Mouse (Mus musculus) limb, embryonic 11.5 days (tissue): ENCODE measurements around the gene Arhgef6. TPM values are rescaled to one million over a fixed set of nuclear protein-coding genes. Genes with fewer than 3 reads are reported as not detected.
A peak's percentile ranks its signal among the peaks of the same experiment; 100 is the strongest.

ENCODE experiments used
- ATAC-seq: fragments of 200-750 bp; cut with Nextera tagmentation; 2 replicates; pipeline ENCODE4 v1.8.0; 2017; ENCODE audit warnings: low read depth; ENCODE audit not compliant: insufficient number of reproducible peaks, low FRiP score, low TSS enrichment
- DNase-seq: peaks from one replicate; pipeline ENCODE4 v3.0.0-alpha.2; 2015; ENCODE audit warnings: low spot score
- H3K27ac ChIP-seq: fragments of 300-500 bp; sonication (generic); replicated peaks from 2 replicates; pipeline ENCODE4 v1.5.1; 2014; ENCODE audit warnings: low read depth, mild to moderate bottlenecking, low read length
- H3K27me3 ChIP-seq: fragments of 300-500 bp; sonication (generic); 2 replicates; pipeline ENCODE4 v1.6.1; 2014; ENCODE audit warnings: mild to moderate bottlenecking, low read length, mixed read lengths; ENCODE audit not compliant: control insufficient read depth, insufficient read depth
- H3K36me3 ChIP-seq: fragments of 300-500 bp; sonication (generic); 2 replicates; pipeline ENCODE4 v1.6.1; 2014; ENCODE audit warnings: mild to moderate bottlenecking, low read length, moderate library complexity, mixed read lengths; ENCODE audit not compliant: control insufficient read depth, insufficient read depth
- H3K4me1 ChIP-seq: fragments of 300-500 bp; sonication (generic); 2 replicates; pipeline ENCODE4 v1.6.1; 2014; ENCODE audit warnings: low read length, mixed read lengths; ENCODE audit not compliant: control insufficient read depth, insufficient read depth
- H3K4me2 ChIP-seq: fragments of 300-500 bp; sonication (generic); 2 replicates; pipeline ENCODE4 v1.6.1; 2014; ENCODE audit warnings: low read depth, mild to moderate bottlenecking, moderate library complexity; ENCODE audit not compliant: severe bottlenecking
- H3K4me3 ChIP-seq: fragments of 300-500 bp; sonication (generic); 2 replicates; pipeline ENCODE4 v1.5.1; 2014; ENCODE audit warnings: low read depth, low read length
- H3K9ac ChIP-seq: fragments of 300-500 bp; sonication (generic); 2 replicates; pipeline ENCODE4 v1.6.1; 2014; ENCODE audit warnings: mild to moderate bottlenecking, low read length
- H3K9me3 ChIP-seq: fragments of 300-500 bp; sonication (generic); 2 replicates; pipeline ENCODE4 v1.6.1; 2016; ENCODE audit warnings: low read length; ENCODE audit not compliant: control insufficient read depth
- WGBS: fragments of 180-500 bp; shearing (Covaris S2); extraction: QIAGEN DNeasy Blood & Tissue Kit; methylation state at CpG from one replicate; pipeline ENCODE4 v1.1.7; 2014; 5-methylcytosine and 5-hydroxymethylcytosine counted together
- polyA plus RNA-seq: library from polyadenylated mRNA; unstranded; fragments of >200 nt; fragmentation: Nextera tagmentation; extraction: Ambion mirVana; gene quantifications from 2 replicates; pipeline ENCODE4 v1.2.1, GENCODE M21; 2014

Gene Arhgef6
- polyA plus RNA-seq, 1 experiment from 2014 or later: 2.9 TPM

GRCm38 (mm10) chrX:57359316-57359715 is 20.8 kb upstream of the Arhgef6 start:
- Histone ChIP-seq H3K9ac (no peak overlapping the region), H3K4me2 (no peak overlapping the region), H3K27me3 (no peaks in the 10 kb centered on the region), H3K27ac (no peak overlapping the region), H3K4me1 (no peaks in the 10 kb centered on the region), H3K9me3 (no peaks in the 10 kb centered on the region), H3K4me3 (no peak overlapping the region), H3K36me3 (no peaks in the 10 kb centered on the region)
- DNase-seq (no peak), ATAC-seq (no peak)
- 71% methylated on average over 1 of the region's 1 CpGs for WGBS

GRCm38 (mm10) chrX:57339220-57339619 is 691 bp upstream of the Arhgef6 start:
- no peak for DNase-seq
- H3K4me3 ChIP-seq: no peak overlapping the region
- no peaks in the 10 kb centered on the region for H3K36me3 ChIP-seq

GRCm38 (mm10) chrX:57337582-57337981 is 947 bp downstream of the Arhgef6 start:
- H3K4me2 ChIP-seq: no peak overlapping the region
- H3K27ac ChIP-seq: no peak overlapping the region
- no peaks in the 10 kb centered on the region for H3K4me1 ChIP-seq
- ATAC-seq: no peak
- no peak overlapping the region for H3K9ac ChIP-seq
- H3K4me3 ChIP-seq: no peak overlapping the region
- H3K9me3 ChIP-seq: no peaks in the 10 kb centered on the region
- H3K36me3 ChIP-seq: no peaks in the 10 kb centered on the region
- no peaks in the 10 kb centered on the region for H3K27me3 ChIP-seq
- DNase-seq: no peak

More at GRCm38 (mm10) chrX:57339220-57339619, 691 bp upstream of the Arhgef6 start:
- ATAC-seq: no peak
- no peak overlapping the region for H3K9ac ChIP-seq
- no peaks in the 10 kb centered on the region for H3K4me1 ChIP-seq
- H3K4me2 ChIP-seq: no peak overlapping the region
- 84% methylated on average over 4 of the region's 4 CpGs for WGBS
- no peak overlapping the region for H3K27ac ChIP-seq
- H3K27me3 ChIP-seq: no peaks in the 10 kb centered on the region
- H3K9me3 ChIP-seq: no peaks in the 10 kb centered on the region

DNA sequence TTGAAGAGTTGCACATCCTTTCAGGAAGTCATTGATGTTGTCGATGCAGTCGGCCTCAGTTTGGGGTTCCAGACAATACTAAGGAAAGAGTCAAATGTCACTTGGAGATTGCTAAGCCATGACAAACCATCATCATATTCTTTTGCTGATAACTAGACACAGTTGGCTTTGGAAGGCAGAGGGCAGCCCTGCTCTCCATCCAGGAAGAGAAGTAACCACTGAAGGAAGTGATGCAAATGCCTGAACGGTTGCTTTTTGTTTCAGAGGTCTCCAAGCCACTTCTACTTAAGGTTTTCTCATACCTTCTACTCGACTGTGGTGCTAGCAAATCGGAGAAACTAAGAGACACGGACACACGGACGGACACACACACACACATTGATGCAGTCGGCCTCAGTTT is 1.6 kb downstream of the Arhgef6 start:
- no peak for DNase-seq
- H3K9ac ChIP-seq: no peak overlapping the region
- no peaks in the 10 kb centered on the region for H3K4me1 ChIP-seq
- H3K36me3 ChIP-seq: no peaks in the 10 kb centered on the region
- 88% methylated on average over 9 of the region's 9 CpGs for WGBS
- H3K27me3 ChIP-seq: no peaks in the 10 kb centered on the region
- ATAC-seq: no peak
- no peak overlapping the region for H3K27ac ChIP-seq
- no peaks in the 10 kb centered on the region for H3K9me3 ChIP-seq
- no peak overlapping the region for H3K4me2 ChIP-seq
- no peak overlapping the region for H3K4me3 ChIP-seq

DNA sequence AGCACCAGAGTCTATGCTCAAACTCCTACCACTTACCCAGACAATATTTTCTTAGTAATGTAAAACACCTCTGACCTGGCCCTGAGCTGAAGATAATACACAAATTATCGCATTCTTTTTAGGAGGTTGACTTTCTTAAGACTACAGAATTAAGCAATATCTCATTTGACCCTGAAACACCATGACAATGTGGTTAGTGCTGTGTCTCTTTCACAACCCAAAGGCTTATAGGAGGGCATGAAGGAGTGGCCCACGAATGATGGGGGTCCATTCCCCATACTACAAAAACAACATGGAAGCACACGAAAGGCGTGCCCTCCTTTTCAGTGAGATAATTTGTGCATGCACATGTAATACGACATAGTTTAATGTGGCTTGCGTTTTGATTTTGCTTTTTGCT is 3.2 kb downstream of the Arhgef6 start:
- 82% methylated on average over 6 of the region's 6 CpGs for WGBS
- H3K4me2 ChIP-seq: no peak overlapping the region
- DNase-seq (no peak), ATAC-seq (no peak)
- H3K9ac ChIP-seq: no peak overlapping the region
- H3K9me3 ChIP-seq: no peaks in the 10 kb centered on the region
- no peak overlapping the region for H3K27ac ChIP-seq
- H3K4me3 ChIP-seq: no peak overlapping the region
- no peaks in the 10 kb centered on the region for H3K36me3 ChIP-seq
- H3K27me3 ChIP-seq: no peaks in the 10 kb centered on the region
- H3K4me1 ChIP-seq: no peaks in the 10 kb centered on the region

DNA sequence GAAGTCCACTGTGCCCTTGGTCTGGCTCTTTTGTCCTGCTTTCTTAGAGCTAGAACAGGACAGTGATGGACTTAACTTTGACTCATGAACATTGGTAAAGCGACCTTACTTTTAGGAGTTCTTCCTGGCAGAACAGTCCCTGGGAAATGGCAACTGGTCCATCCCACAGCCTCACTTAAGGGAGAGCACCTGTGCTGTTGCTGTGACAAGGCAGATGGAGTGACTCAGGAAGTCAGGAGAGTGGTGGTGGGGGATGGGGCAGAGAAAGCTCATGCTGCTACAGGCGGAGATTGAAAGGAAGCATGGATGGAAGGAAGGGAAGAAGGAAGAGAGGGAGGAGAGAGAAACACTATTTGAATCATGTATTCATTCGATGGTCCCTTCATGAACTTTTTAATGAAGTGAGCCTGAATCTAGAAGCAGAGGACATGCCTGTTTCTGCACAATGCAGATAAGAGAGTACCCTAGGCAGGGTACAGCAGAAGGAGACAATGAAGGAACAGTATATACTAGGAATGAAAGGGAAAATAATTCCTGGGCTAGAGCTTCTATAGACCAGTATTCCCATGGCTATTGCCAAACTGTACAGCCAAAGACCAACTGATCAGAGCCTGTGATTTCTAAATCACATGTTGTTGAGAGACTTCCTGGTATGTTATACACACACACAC is 10.7 kb downstream of the Arhgef6 start:
- Histone ChIP-seq H3K27me3 (no peaks in the 10 kb centered on the region), H3K9me3 (no peaks in the 10 kb centered on the region), H3K36me3 (no peaks in the 10 kb centered on the region), H3K4me2 (no peak overlapping the region), H3K4me1 (no peaks in the 10 kb centered on the region), H3K4me3 (no peak overlapping the region), H3K27ac (no peak overlapping the region), H3K9ac (no peak overlapping the region)
- DNase-seq (no peak), ATAC-seq (no peak)
- WGBS: 68% methylated on average over 3 of the region's 3 CpGs

DNA sequence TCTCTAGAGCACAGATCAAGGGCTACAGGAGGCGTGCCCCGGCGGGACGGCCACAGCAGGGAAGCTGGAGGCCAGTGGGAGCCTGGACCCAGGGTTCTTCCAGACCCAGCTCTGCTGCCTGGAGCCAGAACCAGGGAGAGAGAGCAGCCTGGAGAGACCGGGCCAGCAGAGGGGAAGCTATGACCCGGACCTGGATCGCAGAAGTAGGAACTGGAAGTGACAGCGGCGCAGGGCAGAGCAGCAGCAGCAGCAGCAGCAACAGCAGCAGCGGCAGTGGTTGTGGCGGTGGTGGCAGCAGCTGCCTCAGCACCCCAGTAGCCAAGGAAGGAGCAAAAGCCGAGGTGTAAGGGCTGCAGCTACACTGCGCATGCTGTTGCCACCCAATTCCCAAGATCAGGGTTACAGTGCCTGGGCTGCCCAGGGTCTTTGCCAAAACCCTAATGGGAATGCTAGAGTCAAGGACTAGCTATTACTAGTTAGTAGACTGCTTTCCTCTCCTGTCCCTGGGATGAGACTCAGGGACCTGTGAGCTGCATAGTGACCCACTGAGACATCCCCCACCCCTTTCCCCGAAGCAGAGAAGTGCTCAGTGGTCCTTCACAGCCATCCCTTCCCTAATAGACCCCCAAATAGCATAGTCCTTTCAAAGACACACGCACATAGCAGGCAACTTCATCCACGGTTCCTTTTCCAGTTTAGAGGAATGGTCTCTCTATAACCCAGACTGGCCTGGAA is 11.9 kb downstream of the Arhgef6 start:
- H3K9me3 ChIP-seq: no peaks in the 10 kb centered on the region
- peak overlapping the region; percentile 75 for H3K4me2 ChIP-seq
- H3K27me3 ChIP-seq: no peaks in the 10 kb centered on the region
- no peaks in the 10 kb centered on the region for H3K36me3 ChIP-seq
- peak overlapping the region; percentile 31 for H3K4me3 ChIP-seq
- H3K4me1 ChIP-seq: no peaks in the 10 kb centered on the region
- 29% methylated on average over 16 of the region's 16 CpGs for whole genome bisulfite sequencing
- ATAC-seq (peak; percentile 51; the same call in 1 of the 2 replicates), DNase-seq (peak; percentile 37)
- peak overlapping the region; percentile 34; the same call in 1 of the 2 replicates for H3K9ac ChIP-seq
- no peak overlapping the region for H3K27ac ChIP-seq

- no peak overlapping the region for H3K27ac ChIP-seq
- 0 out of 2 replicates have a peak, but pooled peaks have one; percentile 21 for ATAC-seq
Measured at GRCm38 (mm10) chrX:57325861-57326461, 12.6 kb downstream of the Arhgef6 start.

More at GRCm38 (mm10) chrX:57325861-57326461, 12.6 kb downstream of the Arhgef6 start:
- H3K27me3 ChIP-seq: no peaks in the 10 kb centered on the region
- peak; percentile 29 for DNase-seq
- H3K9ac ChIP-seq: peak overlapping the region; percentile 34; the same call in 1 of the 2 replicates
- peak overlapping the region; percentile 31 for H3K4me3 ChIP-seq
- 17% methylated on average over 29 of the region's 29 CpGs for WGBS
- no peaks in the 10 kb centered on the region for H3K9me3 ChIP-seq
- H3K4me1 ChIP-seq: no peaks in the 10 kb centered on the region
- H3K4me2 ChIP-seq: peak overlapping the region; percentile 75
- H3K36me3 ChIP-seq: no peaks in the 10 kb centered on the region
